In genomic region chr9:50485521-50485920, GRCm38 (mm10) we compare ENCODE assay signal across 9 mouse cellular contexts. TPM values are rescaled to one million over a fixed set of nuclear protein-coding genes. Genes with fewer than 3 reads are reported as not detected.
DNase-seq lines count a peak whose midpoint lies in the region; ATAC-seq and TF ChIP-seq lines count a peak whose summit lies in the region.
"Had no signal": no experiment of that assay in that cellular context is flagged by ENCODE, and none has a peak within 500 bp of the region (broad histone marks: within the 10 kb centered on the region; RNA-seq: fewer than 3 reads in every experiment).

No protein-coding gene starts in this region.

- peaks cover 24% of the 10 kb centered on the region; the same call in 1 of the 2 replicates for H3K27me3 ChIP-seq in E14TG2a.4 (ENCODE audit: insufficient read depth, low read length)
- no peaks in the 10 kb centered on the region for H3K27me3 ChIP-seq in limb, embryonic 15.5 days

- H3K4me2 ChIP-seq in limb, embryonic 15.5 days: peak overlapping the region; percentile 17; the same call in 1 of the 2 replicates

- no peak for TF ChIP-seq CTCF in E14TG2a.4 (conservative IDR thresholded peaks at IDR 0.05; ENCODE audit: low read length)

- peak overlapping the region; percentile 37; the same call in 1 of the 2 replicates for H3K4me3 ChIP-seq in E14TG2a.4 (replicated peaks; ENCODE audit: low read length)
- H3K4me3 ChIP-seq in limb, embryonic 15.5 days: no peak overlapping the region

- H3K27ac ChIP-seq in limb, embryonic 15.5 days: no peak overlapping the region

- no peak overlapping the region for H3K9ac ChIP-seq in limb, embryonic 15.5 days

- no peaks in the 10 kb centered on the region for H3K36me3 ChIP-seq in E14TG2a.4 (ENCODE audit: insufficient read depth, low read length)
- no peaks in the 10 kb centered on the region for H3K36me3 ChIP-seq in limb, embryonic 15.5 days

- WGBS in limb, embryonic 15.5 days: 12% methylated on average over 10 of the region's 10 CpGs

- no peaks in the 10 kb centered on the region for H3K9me3 ChIP-seq in E14TG2a.4 (ENCODE audit: low read length)
- H3K9me3 ChIP-seq in limb, embryonic 15.5 days: no peaks in the 10 kb centered on the region

- peak; percentile 25 to 29 for DNase-seq in cerebellum, postnatal 10 days
- no peak for DNase-seq in cerebellum, adult 9-11 months
- peak; percentile 21 for DNase-seq in forelimb bud, embryonic 11.5 days (ENCODE audit: low read depth, low spot score)
- no peak for DNase-seq in layer of hippocampus, postnatal 14 days (ENCODE audit: low spot score in 2 of 2)
- no peak for DNase-seq in ovary, postnatal 36 days (ENCODE audit: low spot score)
- DNase-seq in layer of hippocampus, postnatal 10 days (ENCODE audit: low spot score in 2 of 2): no peak

- ATAC-seq in limb, embryonic 15.5 days (ENCODE audit: insufficient number of reproducible peaks, low FRiP score, low TSS enrichment, low read depth): no peak

- H3K4me1 ChIP-seq in E14TG2a.4 (replicated peaks; ENCODE audit: low read depth, low read length): peaks cover 9% of the 10 kb centered on the region
- peaks cover 6% of the 10 kb centered on the region; the same call in 1 of the 2 replicates for H3K4me1 ChIP-seq in limb, embryonic 15.5 days

RNA-seq across cellular contexts. Expression of gene Plet1, which starts 8.8 kb away (rescaled TPM):
- 9.5 and 10.4 TPM in 2 replicates for polyA plus RNA-seq in limb, embryonic 15.5 days (2015; fragmentation: Nextera tagmentation; extraction: Ambion mirVana)
- under 1 TPM in 1 of 2 experiments, not detected in 1; 0.38 TPM for total RNA-seq in layer of hippocampus, postnatal 14 days (2021)
- total RNA-seq in layer of hippocampus, postnatal 10 days (2021): under 1 TPM in 1 of 2 experiments, not detected in 1; 0.27 TPM
- total RNA-seq: gastrocnemius, postnatal 4 days had no signal

RNA-seq across cellular contexts. Expression of gene Pts, which starts 43.0 kb away (rescaled TPM):
- polyA plus RNA-seq in limb, embryonic 15.5 days (2015; fragmentation: Nextera tagmentation; extraction: Ambion mirVana): 66.8 and 70.1 TPM in 2 replicates
- total RNA-seq in layer of hippocampus, postnatal 14 days (2021): 10 to 100 TPM; 35.5 to 46.5 TPM
- total RNA-seq in layer of hippocampus, postnatal 10 days (2021): 10 to 100 TPM; 38.2 to 42.9 TPM

Comparison
In these comparisons a context has a peak if more than half of its experiments do, and no peak if none do; other contexts are left out.
1. DNase-seq: peak in cerebellum, postnatal 10 days (2 of 2) and forelimb bud, embryonic 11.5 days (single experiment); none in cerebellum, adult 9-11 months (single experiment), layer of hippocampus, postnatal 14 days (0 of 2), ovary, postnatal 36 days (single experiment) and layer of hippocampus, postnatal 10 days (0 of 2).